Mouse (Mus musculus): ENCODE results near the gene Smim27. TPM values are rescaled to one million over a fixed set of nuclear protein-coding genes. Genes with fewer than 3 reads are reported as not detected.
A peak's percentile ranks its signal among the peaks of the same experiment; 100 is the strongest.

The Smim27 gene
- 10.9 and 18.4 TPM in 2 replicates for polyA plus RNA-seq (2012; rRNA removed)

DNA sequence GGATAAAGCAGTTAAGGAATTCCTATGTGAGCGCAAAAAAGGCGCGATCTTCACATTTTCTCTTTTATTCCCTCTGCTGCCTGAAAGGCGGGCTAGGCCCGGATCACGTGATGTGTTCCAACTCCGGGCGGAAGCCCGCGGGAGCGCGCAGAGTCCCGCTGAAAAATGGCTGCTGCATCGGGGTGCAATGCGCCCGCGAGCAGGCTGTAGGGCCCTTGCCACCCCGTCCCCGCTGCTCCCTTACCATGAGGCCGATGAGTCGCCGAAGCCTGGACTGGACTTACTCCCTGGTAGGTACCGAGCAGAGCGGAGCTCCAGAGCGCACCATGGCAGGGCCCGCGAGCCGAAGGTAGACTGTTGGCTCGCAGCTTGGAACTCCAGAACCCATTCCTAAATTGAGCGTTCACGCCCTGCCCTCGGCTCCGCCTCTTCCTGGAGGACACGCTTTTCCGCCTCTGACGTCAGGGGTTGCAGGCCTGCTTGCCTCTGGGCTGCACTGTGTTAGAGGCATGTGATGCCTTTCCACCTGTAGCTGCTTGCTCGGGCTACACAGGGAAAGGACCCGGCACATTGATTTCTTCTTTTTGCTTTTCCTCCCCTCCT, at the start of gene Smim27, which contains the start of gene Topors:
Gene Smim27, plus strand, starts transcription at position 150 of the 603 bp plus-strand sequence.
Gene Topors, minus strand, starts transcription at position 421 of the 603 bp plus-strand sequence.
- peak; percentile 94 for DNase-seq
- H3K4me3 ChIP-seq (ENCODE audit: control insufficient read depth, insufficient read depth, low read length) = peak within 1 kb of the TSS; percentile 94
- no peaks in the 10 kb centered on the region for H3K36me3 ChIP-seq (ENCODE audit: control insufficient read depth, insufficient read depth, low read length)
- peaks cover 8% of the 10 kb centered on the region; the same call in 1 of the 2 replicates for H3K4me1 ChIP-seq (replicated peaks; ENCODE audit: control insufficient read depth, insufficient read depth, low read length)
- peak; percentile 60; the same call in 1 of the 2 replicates for TF ChIP-seq CTCF (IDR thresholded peaks at IDR 0.05; ENCODE audit: borderline replicate concordance, control insufficient read depth, extremely low read depth, insufficient read depth, low read length, poor library complexity)
- TF ChIP-seq POLR2A (IDR thresholded peaks at IDR 0.05; ENCODE audit: control insufficient read depth, extremely low read depth, insufficient read depth, low read length, poor library complexity) = peak; percentile 81
- 1% methylated on average over 38 of the region's 38 CpGs for WGBS
- H3K27me3 ChIP-seq (ENCODE audit: control insufficient read depth, insufficient read depth, low read length) = no peaks in the 10 kb centered on the region
- peak within 1 kb of the TSS; percentile 94 for H3K27ac ChIP-seq (ENCODE audit: control insufficient read depth, insufficient read depth, low read length)

DNA sequence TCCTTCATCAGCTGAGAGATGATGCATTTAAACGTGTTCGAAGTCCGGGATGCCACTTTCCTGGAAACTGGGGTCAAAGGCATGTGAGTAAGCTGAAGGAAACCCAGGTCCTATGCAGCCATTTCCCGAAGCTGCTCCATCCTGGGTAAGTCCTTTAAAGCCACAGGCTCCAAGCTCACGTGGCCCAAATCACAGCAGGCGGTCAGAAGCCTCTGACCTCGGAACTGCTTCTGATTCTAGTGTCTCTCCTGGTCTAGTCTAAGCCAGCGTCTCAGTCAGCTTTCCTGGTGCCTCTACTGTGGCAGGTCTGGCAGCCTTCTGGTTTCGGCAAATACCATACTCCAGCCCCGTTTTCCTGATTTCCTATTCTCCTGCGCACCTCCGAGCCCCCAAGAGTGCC, 48.9 kb upstream of the Smim27 start:
- H3K27ac ChIP-seq (ENCODE audit: control insufficient read depth, insufficient read depth, low read length) = no peak overlapping the region

GRCm38 (mm10) chr4:40221004-40221760, 48.2 kb upstream of the Smim27 start:
- DNase-seq = no peak
- TF ChIP-seq CTCF (IDR thresholded peaks at IDR 0.05; ENCODE audit: borderline replicate concordance, control insufficient read depth, extremely low read depth, insufficient read depth, low read length, poor library complexity) (no peak), POLR2A (IDR thresholded peaks at IDR 0.05; ENCODE audit: control insufficient read depth, extremely low read depth, insufficient read depth, low read length, poor library complexity) (no peak)
- 0 out of 2 replicates have a peak, but pooled peaks cover 2% of the 10 kb centered on the region for H3K4me1 ChIP-seq (replicated peaks; ENCODE audit: control insufficient read depth, insufficient read depth, low read length)
- H3K4me3 ChIP-seq (ENCODE audit: control insufficient read depth, insufficient read depth, low read length) = no peak overlapping the region
- 94% methylated on average over 14 of the region's 14 CpGs for WGBS
- H3K36me3 ChIP-seq (ENCODE audit: control insufficient read depth, insufficient read depth, low read length) = peaks cover 40% of the 10 kb centered on the region
- no peaks in the 10 kb centered on the region for H3K27me3 ChIP-seq (ENCODE audit: control insufficient read depth, insufficient read depth, low read length)
- H3K27ac ChIP-seq (ENCODE audit: control insufficient read depth, insufficient read depth, low read length) = no peak overlapping the region

More for the DNA sequence above, 48.9 kb upstream of the Smim27 start:
- H3K27me3 ChIP-seq (ENCODE audit: control insufficient read depth, insufficient read depth, low read length) = no peaks in the 10 kb centered on the region
- H3K4me3 ChIP-seq (ENCODE audit: control insufficient read depth, insufficient read depth, low read length) = no peak overlapping the region
- no peak for DNase-seq
- 94% methylated on average over 12 of the region's 12 CpGs for WGBS
- 0 out of 2 replicates have a peak, but pooled peaks cover 2% of the 10 kb centered on the region for H3K4me1 ChIP-seq (replicated peaks; ENCODE audit: control insufficient read depth, insufficient read depth, low read length)
- H3K36me3 ChIP-seq (ENCODE audit: control insufficient read depth, insufficient read depth, low read length) = peaks cover 43% of the 10 kb centered on the region
- TF ChIP-seq POLR2A (IDR thresholded peaks at IDR 0.05; ENCODE audit: control insufficient read depth, extremely low read depth, insufficient read depth, low read length, poor library complexity) (no peak), CTCF (IDR thresholded peaks at IDR 0.05; ENCODE audit: borderline replicate concordance, control insufficient read depth, extremely low read depth, insufficient read depth, low read length, poor library complexity) (no peak)

DNA sequence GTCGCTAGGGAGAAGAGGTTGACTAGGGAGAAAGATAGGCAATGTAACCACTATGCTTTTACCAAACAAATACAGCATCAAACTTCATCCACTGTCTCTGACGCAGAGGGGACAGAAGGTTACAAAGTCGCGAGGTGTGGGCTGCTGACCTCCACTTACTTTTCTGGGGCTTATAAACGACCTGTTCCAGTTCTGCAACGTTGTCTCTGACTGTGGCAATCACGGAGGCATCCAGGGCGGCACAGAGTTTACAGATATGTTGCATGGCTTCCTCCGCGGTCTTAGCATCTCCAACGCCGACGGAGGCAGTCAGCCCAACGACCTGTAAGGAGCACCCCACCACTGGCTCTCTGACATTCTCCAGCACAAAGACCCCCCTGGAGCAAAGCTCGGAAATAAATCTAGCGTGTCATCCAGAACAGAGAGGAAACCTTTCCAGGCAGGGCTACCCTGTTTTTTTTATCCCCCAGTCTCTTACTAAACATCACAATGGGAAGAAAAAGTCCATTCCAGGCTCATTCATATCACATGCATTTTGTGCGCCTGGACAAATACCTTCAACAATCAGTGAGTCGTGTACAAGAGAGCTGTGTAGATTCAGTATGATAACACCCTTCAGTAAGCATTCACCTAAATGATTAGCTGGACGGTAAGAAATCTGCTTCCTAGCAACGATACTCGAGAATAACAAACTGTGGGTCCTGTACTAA, 47.3 kb upstream of the Smim27 start:
- no peak overlapping the region for H3K27ac ChIP-seq (ENCODE audit: control insufficient read depth, insufficient read depth, low read length)
- TF ChIP-seq CTCF (IDR thresholded peaks at IDR 0.05; ENCODE audit: borderline replicate concordance, control insufficient read depth, extremely low read depth, insufficient read depth, low read length, poor library complexity) (no peak), POLR2A (IDR thresholded peaks at IDR 0.05; ENCODE audit: control insufficient read depth, extremely low read depth, insufficient read depth, low read length, poor library complexity) (no peak)
- no peak for DNase-seq
- no peak overlapping the region for H3K4me3 ChIP-seq (ENCODE audit: control insufficient read depth, insufficient read depth, low read length)
- 89% methylated on average over 21 of the region's 21 CpGs for WGBS
- H3K4me1 ChIP-seq (replicated peaks; ENCODE audit: control insufficient read depth, insufficient read depth, low read length) = 0 out of 2 replicates have a peak, but pooled peaks cover 2% of the 10 kb centered on the region
- peaks cover 38% of the 10 kb centered on the region for H3K36me3 ChIP-seq (ENCODE audit: control insufficient read depth, insufficient read depth, low read length)
- no peaks in the 10 kb centered on the region for H3K27me3 ChIP-seq (ENCODE audit: control insufficient read depth, insufficient read depth, low read length)

DNA sequence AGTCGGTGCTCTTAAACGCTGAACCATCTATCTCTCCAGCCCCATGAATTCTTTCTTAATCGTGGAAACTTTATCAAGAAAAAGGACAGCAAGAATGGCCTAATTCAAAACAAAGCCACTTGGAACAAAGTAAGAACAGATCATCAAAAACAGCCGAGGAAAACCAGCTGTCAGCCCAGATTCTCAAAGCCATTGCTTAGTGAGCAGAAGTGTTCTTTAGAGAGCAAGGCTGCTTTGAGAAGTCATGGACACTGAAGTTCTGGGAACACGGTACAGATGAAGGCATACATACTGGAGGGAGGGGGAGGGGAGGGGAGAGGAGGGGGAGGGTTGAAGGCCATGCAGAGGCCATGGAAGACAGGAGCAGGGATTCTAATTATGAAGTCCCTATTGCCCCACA, 43.3 kb upstream of the Smim27 start:
- Histone ChIP-seq H3K4me1 (replicated peaks; ENCODE audit: control insufficient read depth, insufficient read depth, low read length) (no peaks in the 10 kb centered on the region), H3K36me3 (ENCODE audit: control insufficient read depth, insufficient read depth, low read length) (peaks cover 40% of the 10 kb centered on the region), H3K4me3 (ENCODE audit: control insufficient read depth, insufficient read depth, low read length) (no peak overlapping the region), H3K27ac (ENCODE audit: control insufficient read depth, insufficient read depth, low read length) (no peak overlapping the region), H3K27me3 (ENCODE audit: control insufficient read depth, insufficient read depth, low read length) (no peaks in the 10 kb centered on the region)
- TF ChIP-seq CTCF (IDR thresholded peaks at IDR 0.05; ENCODE audit: borderline replicate concordance, control insufficient read depth, extremely low read depth, insufficient read depth, low read length, poor library complexity) (no peak), POLR2A (IDR thresholded peaks at IDR 0.05; ENCODE audit: control insufficient read depth, extremely low read depth, insufficient read depth, low read length, poor library complexity) (no peak)
- WGBS = 98% methylated on average over 5 of the region's 5 CpGs
- DNase-seq = no peak

- Histone ChIP-seq H3K4me3 (ENCODE audit: control insufficient read depth, insufficient read depth, low read length) (no peak overlapping the region), H3K4me1 (replicated peaks; ENCODE audit: control insufficient read depth, insufficient read depth, low read length) (no peaks in the 10 kb centered on the region), H3K27me3 (ENCODE audit: control insufficient read depth, insufficient read depth, low read length) (no peaks in the 10 kb centered on the region), H3K36me3 (ENCODE audit: control insufficient read depth, insufficient read depth, low read length) (peaks cover 33% of the 10 kb centered on the region), H3K27ac (ENCODE audit: control insufficient read depth, insufficient read depth, low read length) (no peak overlapping the region)
- DNase-seq = no peak
- 96% methylated on average over 11 of the region's 11 CpGs for WGBS
- TF ChIP-seq CTCF (IDR thresholded peaks at IDR 0.05; ENCODE audit: borderline replicate concordance, control insufficient read depth, extremely low read depth, insufficient read depth, low read length, poor library complexity) = no peak
- no peak for TF ChIP-seq POLR2A (IDR thresholded peaks at IDR 0.05; ENCODE audit: control insufficient read depth, extremely low read depth, insufficient read depth, low read length, poor library complexity)
Measured at GRCm38 (mm10) chr4:40227131-40227530, 42.2 kb upstream of the Smim27 start.
